Mouse (Mus musculus): ENCODE measurements around the gene Cep295. TPM values are rescaled to one million over a fixed set of nuclear protein-coding genes. Genes with fewer than 3 reads are reported as not detected.

The Cep295 gene
- polyA plus RNA-seq (2014; fragmentation: Nextera tagmentation; extraction: Ambion mirVana) = 23.0 and 24.8 TPM in 2 replicates

- peak within 1 kb of the TSS; percentile 87 for H3K4me3 ChIP-seq (ENCODE audit: low read depth, low read length)
- peak within 1 kb of the TSS; percentile 72 for H3K4me2 ChIP-seq (replicated peaks; ENCODE audit: low read depth, low read length)
- no peaks in the 10 kb centered on the region for H3K27me3 ChIP-seq (ENCODE audit: control insufficient read depth, insufficient read depth, low read length)
- no peaks in the 10 kb centered on the region for H3K36me3 ChIP-seq (ENCODE audit: control insufficient read depth, insufficient read depth, low read length)
- peak within 1 kb of the TSS; percentile 86 for H3K9ac ChIP-seq (ENCODE audit: low read depth, low read length)
- WGBS = 3% methylated on average over 58 of the region's 60 CpGs
- peak within 1 kb of the TSS; percentile 42 for H3K27ac ChIP-seq (ENCODE audit: low read depth, low read length)
- no peaks in the 10 kb centered on the region for H3K4me1 ChIP-seq (replicated peaks; ENCODE audit: control insufficient read depth, insufficient read depth, low read length)
- DNase-seq (ENCODE audit: low spot score) = peak; percentile 97
- H3K9me3 ChIP-seq (ENCODE audit: control insufficient read depth, low read length) = no peaks in the 10 kb centered on the region
- peak; percentile 100 for ATAC-seq (ENCODE audit: low FRiP score)
Observed at GRCm38 (mm10) chr9:15357484-15358275, at the start of gene Cep295. TSS of gene Cep295 (minus strand) at chr9:15357788.

- DNase-seq (ENCODE audit: low spot score) (no peak), ATAC-seq (ENCODE audit: low FRiP score) (no peak)
- Histone ChIP-seq H3K9me3 (ENCODE audit: control insufficient read depth, low read length) (no peaks in the 10 kb centered on the region), H3K36me3 (ENCODE audit: control insufficient read depth, insufficient read depth, low read length) (no peaks in the 10 kb centered on the region), H3K4me2 (replicated peaks; ENCODE audit: low read depth, low read length) (no peak overlapping the region), H3K4me1 (replicated peaks; ENCODE audit: control insufficient read depth, insufficient read depth, low read length) (no peaks in the 10 kb centered on the region), H3K4me3 (ENCODE audit: low read depth, low read length) (no peak overlapping the region), H3K9ac (ENCODE audit: low read depth, low read length) (no peak overlapping the region), H3K27me3 (ENCODE audit: control insufficient read depth, insufficient read depth, low read length) (no peaks in the 10 kb centered on the region), H3K27ac (ENCODE audit: low read depth, low read length) (no peak overlapping the region)
- WGBS = 47% methylated on average over 4 of the region's 4 CpGs
Observed at GRCm38 (mm10) chr9:15397591-15397990, 40.0 kb upstream of the Cep295 start.

- Histone ChIP-seq H3K4me1 (replicated peaks; ENCODE audit: control insufficient read depth, insufficient read depth, low read length) (no peaks in the 10 kb centered on the region), H3K4me3 (ENCODE audit: low read depth, low read length) (no peak overlapping the region), H3K9me3 (ENCODE audit: control insufficient read depth, low read length) (no peaks in the 10 kb centered on the region), H3K4me2 (replicated peaks; ENCODE audit: low read depth, low read length) (no peak overlapping the region), H3K9ac (ENCODE audit: low read depth, low read length) (no peak overlapping the region), H3K36me3 (ENCODE audit: control insufficient read depth, insufficient read depth, low read length) (no peaks in the 10 kb centered on the region), H3K27ac (ENCODE audit: low read depth, low read length) (no peak overlapping the region), H3K27me3 (ENCODE audit: control insufficient read depth, insufficient read depth, low read length) (no peaks in the 10 kb centered on the region)
- DNase-seq (ENCODE audit: low spot score) = no peak
- 85% methylated on average over 1 of the region's 1 CpGs for WGBS
- ATAC-seq (ENCODE audit: low FRiP score) = no peak
Observed at GRCm38 (mm10) chr9:15395353-15395942, 37.9 kb upstream of the Cep295 start.

GRCm38 (mm10) chr9:15387075-15387643 lies 29.6 kb upstream of the Cep295 start:
- no peak for DNase-seq (ENCODE audit: low spot score)
- Histone ChIP-seq H3K4me1 (replicated peaks; ENCODE audit: control insufficient read depth, insufficient read depth, low read length) (no peaks in the 10 kb centered on the region), H3K9me3 (ENCODE audit: control insufficient read depth, low read length) (no peaks in the 10 kb centered on the region), H3K4me2 (replicated peaks; ENCODE audit: low read depth, low read length) (no peak overlapping the region), H3K27me3 (ENCODE audit: control insufficient read depth, insufficient read depth, low read length) (no peaks in the 10 kb centered on the region), H3K27ac (ENCODE audit: low read depth, low read length) (no peak overlapping the region), H3K9ac (ENCODE audit: low read depth, low read length) (no peak overlapping the region), H3K36me3 (ENCODE audit: control insufficient read depth, insufficient read depth, low read length) (no peaks in the 10 kb centered on the region), H3K4me3 (ENCODE audit: low read depth, low read length) (no peak overlapping the region)
- ATAC-seq (ENCODE audit: low FRiP score) = no peak
- WGBS = 82% methylated on average over 5 of the region's 5 CpGs

GRCm38 (mm10) chr9:15384266-15384665 lies 26.7 kb upstream of the Cep295 start:
- H3K27ac ChIP-seq (ENCODE audit: low read depth, low read length) = no peak overlapping the region
- DNase-seq (ENCODE audit: low spot score) = no peak
- WGBS = 84% methylated on average over 5 of the region's 5 CpGs

GRCm38 (mm10) chr9:15366260-15366659 lies 8.7 kb upstream of the Cep295 start:
- 60% methylated on average over 2 of the region's 2 CpGs for WGBS
- no peak overlapping the region for H3K27ac ChIP-seq (ENCODE audit: low read depth, low read length)
- DNase-seq (ENCODE audit: low spot score) = no peak

More at GRCm38 (mm10) chr9:15384266-15384665, 26.7 kb upstream of the Cep295 start:
- no peaks in the 10 kb centered on the region for H3K9me3 ChIP-seq (ENCODE audit: control insufficient read depth, low read length)
- H3K9ac ChIP-seq (ENCODE audit: low read depth, low read length) = no peak overlapping the region
- H3K4me2 ChIP-seq (replicated peaks; ENCODE audit: low read depth, low read length) = no peak overlapping the region
- no peak for ATAC-seq (ENCODE audit: low FRiP score)
- H3K36me3 ChIP-seq (ENCODE audit: control insufficient read depth, insufficient read depth, low read length) = no peaks in the 10 kb centered on the region
- no peak overlapping the region for H3K4me3 ChIP-seq (ENCODE audit: low read depth, low read length)
- no peaks in the 10 kb centered on the region for H3K4me1 ChIP-seq (replicated peaks; ENCODE audit: control insufficient read depth, insufficient read depth, low read length)
- H3K27me3 ChIP-seq (ENCODE audit: control insufficient read depth, insufficient read depth, low read length) = no peaks in the 10 kb centered on the region

GRCm38 (mm10) chr9:15365856-15366255 lies 8.3 kb upstream of the Cep295 start:
- H3K9ac ChIP-seq (ENCODE audit: low read depth, low read length) = no peak overlapping the region
- H3K9me3 ChIP-seq (ENCODE audit: control insufficient read depth, low read length) = no peaks in the 10 kb centered on the region
- H3K4me1 ChIP-seq (replicated peaks; ENCODE audit: control insufficient read depth, insufficient read depth, low read length) = no peaks in the 10 kb centered on the region
- H3K4me3 ChIP-seq (ENCODE audit: low read depth, low read length) = no peak overlapping the region
- DNase-seq (ENCODE audit: low spot score) = peak; percentile 13
- H3K27ac ChIP-seq (ENCODE audit: low read depth, low read length) = no peak overlapping the region
- H3K27me3 ChIP-seq (ENCODE audit: control insufficient read depth, insufficient read depth, low read length) = no peaks in the 10 kb centered on the region
- H3K4me2 ChIP-seq (replicated peaks; ENCODE audit: low read depth, low read length) = no peak overlapping the region
- H3K36me3 ChIP-seq (ENCODE audit: control insufficient read depth, insufficient read depth, low read length) = no peaks in the 10 kb centered on the region
- no peak; the same call in 1 of the 2 replicates for ATAC-seq (ENCODE audit: low FRiP score)
- 78% methylated on average over 1 of the region's 1 CpGs for WGBS

More at GRCm38 (mm10) chr9:15366260-15366659, 8.7 kb upstream of the Cep295 start:
- ATAC-seq (ENCODE audit: low FRiP score) = no peak
- Histone ChIP-seq H3K4me3 (ENCODE audit: low read depth, low read length) (no peak overlapping the region), H3K4me1 (replicated peaks; ENCODE audit: control insufficient read depth, insufficient read depth, low read length) (no peaks in the 10 kb centered on the region), H3K27me3 (ENCODE audit: control insufficient read depth, insufficient read depth, low read length) (no peaks in the 10 kb centered on the region), H3K9me3 (ENCODE audit: control insufficient read depth, low read length) (no peaks in the 10 kb centered on the region), H3K4me2 (replicated peaks; ENCODE audit: low read depth, low read length) (no peak overlapping the region), H3K36me3 (ENCODE audit: control insufficient read depth, insufficient read depth, low read length) (no peaks in the 10 kb centered on the region), H3K9ac (ENCODE audit: low read depth, low read length) (no peak overlapping the region)

- WGBS = 93% methylated on average over 1 of the region's 1 CpGs
- ATAC-seq (ENCODE audit: low FRiP score) (no peak), DNase-seq (ENCODE audit: low spot score) (no peak)
- Histone ChIP-seq H3K4me3 (ENCODE audit: low read depth, low read length) (no peak overlapping the region), H3K36me3 (ENCODE audit: control insufficient read depth, insufficient read depth, low read length) (no peaks in the 10 kb centered on the region), H3K27ac (ENCODE audit: low read depth, low read length) (no peak overlapping the region), H3K4me2 (replicated peaks; ENCODE audit: low read depth, low read length) (no peak overlapping the region), H3K27me3 (ENCODE audit: control insufficient read depth, insufficient read depth, low read length) (no peaks in the 10 kb centered on the region), H3K4me1 (replicated peaks; ENCODE audit: control insufficient read depth, insufficient read depth, low read length) (no peaks in the 10 kb centered on the region), H3K9ac (ENCODE audit: low read depth, low read length) (no peak overlapping the region), H3K9me3 (ENCODE audit: control insufficient read depth, low read length) (no peaks in the 10 kb centered on the region)
Observed at GRCm38 (mm10) chr9:15364843-15365242, 7.3 kb upstream of the Cep295 start.
